Mouse (Mus musculus): ENCODE measurements around the gene Spred2.

- no peak for TF ChIP-seq CTCF (IDR thresholded peaks at IDR 0.05; ENCODE audit: low read depth)
- no peak for TF ChIP-seq EP300 (IDR thresholded peaks at IDR 0.05; ENCODE audit: low read depth)
Observed at GRCm38 (mm10) chr11:19993753-19994152, 69.6 kb downstream of the Spred2 start.
